Mouse (Mus musculus): ENCODE results near the gene Rfc1.

Gene Rfc1

GRCm38 (mm10) chr5:65335298-65336074, at the start of gene Rfc1:
Rfc1 (minus strand) TSS chr5:65335670.
- DNase-seq (ENCODE audit: low spot score in 2 of 2): peak; percentile 88 to 90

GRCm38 (mm10) chr5:65374746-65375145, 39.3 kb upstream of the Rfc1 start:
- DNase-seq (ENCODE audit: low spot score in 2 of 2): no peak

GRCm38 (mm10) chr5:65371551-65371950, 36.1 kb upstream of the Rfc1 start:
- DNase-seq (ENCODE audit: low spot score in 2 of 2): no peak

- DNase-seq (ENCODE audit: low spot score in 2 of 2): no peak
Measured at GRCm38 (mm10) chr5:65367837-65368236, 32.4 kb upstream of the Rfc1 start.

- DNase-seq (ENCODE audit: low spot score in 2 of 2): no peak
Measured at GRCm38 (mm10) chr5:65357771-65358170, 22.3 kb upstream of the Rfc1 start.

- no peak for DNase-seq (ENCODE audit: low spot score in 2 of 2)
Measured at GRCm38 (mm10) chr5:65356851-65357250, 21.4 kb upstream of the Rfc1 start.

- DNase-seq (ENCODE audit: low spot score in 2 of 2): no peak
Measured at GRCm38 (mm10) chr5:65354985-65355384, 19.5 kb upstream of the Rfc1 start.

- no peak for DNase-seq (ENCODE audit: low spot score in 2 of 2)
Measured at GRCm38 (mm10) chr5:65354097-65354496, 18.6 kb upstream of the Rfc1 start.

GRCm38 (mm10) chr5:65350508-65350907, 15.0 kb upstream of the Rfc1 start:
- no peak for DNase-seq (ENCODE audit: low spot score in 2 of 2)

GRCm38 (mm10) chr5:65348168-65348567, 12.7 kb upstream of the Rfc1 start, which contains the start of gene Klb:
Klb (plus strand) TSS chr5:65348314.
- no peak for DNase-seq (ENCODE audit: low spot score in 2 of 2)

GRCm38 (mm10) chr5:65340167-65340566, 4.7 kb upstream of the Rfc1 start:
- DNase-seq (ENCODE audit: low spot score in 2 of 2): no peak

GRCm38 (mm10) chr5:65338394-65338793, 2.9 kb upstream of the Rfc1 start:
- no peak for DNase-seq (ENCODE audit: low spot score in 2 of 2)

GRCm38 (mm10) chr5:65336075-65336355, 545 bp upstream of the Rfc1 start:
- DNase-seq (ENCODE audit: low spot score in 2 of 2): no peak

GRCm38 (mm10) chr5:65334788-65335187, 682 bp downstream of the Rfc1 start:
- no peak for DNase-seq (ENCODE audit: low spot score in 2 of 2)

GRCm38 (mm10) chr5:65329971-65330370, 5.5 kb downstream of the Rfc1 start:
- no peak for DNase-seq (ENCODE audit: low spot score in 2 of 2)

GRCm38 (mm10) chr5:65326212-65326611, 9.3 kb downstream of the Rfc1 start:
- no peak for DNase-seq (ENCODE audit: low spot score in 2 of 2)

- no peak for DNase-seq (ENCODE audit: low spot score in 2 of 2)
Measured at GRCm38 (mm10) chr5:65324758-65325355, 10.6 kb downstream of the Rfc1 start.

- no peak for DNase-seq (ENCODE audit: low spot score in 2 of 2)
Measured at GRCm38 (mm10) chr5:65324271-65324670, 11.2 kb downstream of the Rfc1 start.

- no peak for DNase-seq (ENCODE audit: low spot score in 2 of 2)
Measured at GRCm38 (mm10) chr5:65322165-65322564, 13.3 kb downstream of the Rfc1 start.

- DNase-seq (ENCODE audit: low spot score in 2 of 2): no peak
Measured at GRCm38 (mm10) chr5:65319176-65319575, 16.3 kb downstream of the Rfc1 start.

GRCm38 (mm10) chr5:65308866-65309265, 26.6 kb downstream of the Rfc1 start:
- no peak for DNase-seq (ENCODE audit: low spot score in 2 of 2)

GRCm38 (mm10) chr5:65308208-65308607, 27.3 kb downstream of the Rfc1 start:
- DNase-seq (ENCODE audit: low spot score in 2 of 2): no peak

- no peak for DNase-seq (ENCODE audit: low spot score in 2 of 2)
Measured at GRCm38 (mm10) chr5:65305516-65305915, 30.0 kb downstream of the Rfc1 start.

- no peak for DNase-seq (ENCODE audit: low spot score in 2 of 2)
Measured at GRCm38 (mm10) chr5:65300121-65300520, 35.3 kb downstream of the Rfc1 start.
